Mouse (Mus musculus): ENCODE results near the gene Fam110a. TPM values are rescaled to one million over a fixed set of nuclear protein-coding genes. Genes with fewer than 3 reads are reported as not detected.

The Fam110a gene
- polyA plus RNA-seq, 1 experiment from 2014 or later: 6.3 TPM

DNA sequence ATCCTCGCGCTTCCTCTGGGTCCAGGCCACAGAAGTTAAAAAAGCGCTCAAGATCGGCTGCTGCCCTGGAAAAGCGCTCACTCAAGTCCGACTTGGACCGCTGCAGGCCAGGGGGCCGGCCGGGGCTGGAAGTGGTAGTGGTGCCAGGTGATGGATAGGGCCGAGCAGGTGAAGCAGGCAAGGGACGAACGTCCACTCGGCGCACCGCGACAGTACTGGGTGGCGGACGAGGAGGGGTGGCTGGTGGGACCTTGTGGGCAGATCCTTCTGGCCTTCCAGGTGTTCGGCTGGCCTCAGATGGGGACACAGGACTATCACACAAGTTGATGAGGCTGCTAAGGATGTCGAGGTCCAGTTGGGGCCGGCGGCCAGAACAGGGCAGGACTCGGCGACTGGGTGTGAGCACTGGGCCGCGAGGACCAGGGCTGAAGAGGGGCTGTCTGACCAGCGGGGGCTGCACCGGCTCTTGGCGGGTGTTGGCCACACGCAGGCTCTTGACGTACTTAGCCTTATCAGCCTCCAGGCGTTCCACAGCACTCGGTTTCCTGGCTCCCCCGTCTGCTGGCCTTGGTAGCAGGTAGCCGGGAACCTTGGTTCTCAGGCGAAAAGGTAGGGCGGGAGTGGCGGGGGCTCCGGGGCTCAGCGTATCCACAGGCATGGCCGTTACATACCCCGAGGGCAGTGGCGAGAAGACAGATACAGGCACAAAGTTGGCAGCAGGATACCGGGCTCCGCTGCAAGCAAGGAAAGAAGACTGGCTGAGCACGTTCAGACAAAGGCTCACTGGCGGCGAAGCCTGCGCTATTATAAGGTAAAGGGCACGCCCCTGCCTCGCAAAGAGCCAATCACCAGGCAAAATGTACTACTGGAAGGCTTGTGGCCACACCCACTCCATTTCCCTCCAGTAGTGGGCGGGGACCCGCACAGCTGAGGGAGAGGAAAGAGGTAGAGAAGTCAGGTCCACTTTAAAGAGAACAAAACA lies 9.5 kb downstream of the Fam110a start:
- Histone ChIP-seq H3K4me1 (ENCODE audit: insufficient read depth) (peaks cover 48% of the 10 kb centered on the region), H3K9ac (replicated peaks) (no peak overlapping the region), H3K27me3 (ENCODE audit: insufficient read depth, low read length) (no peaks in the 10 kb centered on the region), H3K4me2 (ENCODE audit: low read depth, low read length) (peak overlapping the region; percentile 10), H3K27ac (ENCODE audit: low read depth) (no peak overlapping the region), H3K36me3 (replicated peaks; ENCODE audit: insufficient read depth, low read length) (peaks cover 12% of the 10 kb centered on the region), H3K9me3 (ENCODE audit: low read length) (no peaks in the 10 kb centered on the region), H3K4me3 (ENCODE audit: low read depth, low read length) (no peak overlapping the region)
- DNase-seq (peak; percentile 83), ATAC-seq (peak; percentile 71)
- TF ChIP-seq EP300 (IDR thresholded peaks at IDR 0.05; ENCODE audit: low read depth): no peak
- TF ChIP-seq CTCF (IDR thresholded peaks at IDR 0.05; ENCODE audit: low read depth): no peak
- WGBS (ENCODE audit: insufficient replicate concordance): 51% methylated on average over 52 of the region's 53 CpGs

DNA sequence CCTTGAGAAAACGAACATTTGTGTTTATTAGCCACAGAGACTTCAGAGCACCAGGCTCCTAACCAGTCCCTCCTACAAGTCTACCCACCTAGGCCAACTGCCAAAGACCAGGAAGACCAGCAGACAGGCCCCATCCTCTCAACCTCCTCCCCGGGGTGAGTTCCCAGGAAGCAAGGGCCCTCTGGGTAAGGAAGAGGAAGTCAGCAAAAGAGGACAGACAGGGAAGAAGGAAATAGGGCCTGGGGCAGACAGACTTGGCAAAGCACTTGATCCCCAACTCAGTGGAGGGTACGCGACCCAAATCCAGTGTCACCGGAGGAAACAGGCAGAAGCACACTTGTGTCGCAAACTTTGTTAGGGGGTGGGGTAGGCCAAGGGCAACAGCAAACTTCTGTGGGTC lies 10.6 kb downstream of the Fam110a start:
- no peak for TF ChIP-seq CTCF (IDR thresholded peaks at IDR 0.05; ENCODE audit: low read depth)
- TF ChIP-seq EP300 (IDR thresholded peaks at IDR 0.05; ENCODE audit: low read depth): no peak
- Histone ChIP-seq H3K4me2 (ENCODE audit: low read depth, low read length) (no peak overlapping the region), H3K27ac (ENCODE audit: low read depth) (no peak overlapping the region), H3K4me3 (ENCODE audit: low read depth, low read length) (no peak overlapping the region), H3K27me3 (ENCODE audit: insufficient read depth, low read length) (no peaks in the 10 kb centered on the region), H3K9ac (replicated peaks) (no peak overlapping the region), H3K9me3 (ENCODE audit: low read length) (no peaks in the 10 kb centered on the region), H3K4me1 (ENCODE audit: insufficient read depth) (peaks cover 44% of the 10 kb centered on the region), H3K36me3 (replicated peaks; ENCODE audit: insufficient read depth, low read length) (peaks cover 12% of the 10 kb centered on the region)
- DNase-seq (no peak), ATAC-seq (no peak)
- WGBS (ENCODE audit: insufficient replicate concordance): 60% methylated on average over 6 of the region's 6 CpGs

DNA sequence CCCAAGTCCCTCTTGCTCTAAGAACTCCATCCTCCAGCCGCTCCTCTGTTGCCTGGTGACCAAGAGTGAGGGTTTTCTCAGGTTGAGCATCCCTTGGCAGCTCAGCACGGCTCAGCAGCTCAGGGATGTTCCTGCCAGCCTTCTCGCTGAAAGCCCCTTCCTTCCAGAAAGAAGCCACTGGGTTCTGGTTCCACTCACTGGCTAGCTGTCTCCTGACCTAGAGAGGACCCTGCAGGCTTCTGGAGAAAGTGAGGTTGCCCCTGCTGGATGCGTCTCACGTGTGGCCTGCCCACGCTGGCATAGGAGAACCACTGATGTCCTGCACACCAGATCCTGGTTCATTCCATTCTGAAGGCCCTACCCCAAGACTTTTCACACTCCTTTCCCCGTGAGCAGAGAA lies 11.0 kb downstream of the Fam110a start:
- no peak for TF ChIP-seq CTCF (IDR thresholded peaks at IDR 0.05; ENCODE audit: low read depth)
- TF ChIP-seq EP300 (IDR thresholded peaks at IDR 0.05; ENCODE audit: low read depth): no peak
- no peak overlapping the region for H3K9ac ChIP-seq (replicated peaks)
- no peak for DNase-seq
- no peak overlapping the region for H3K4me2 ChIP-seq (ENCODE audit: low read depth, low read length)
- H3K4me3 ChIP-seq (ENCODE audit: low read depth, low read length): no peak overlapping the region
- H3K27ac ChIP-seq (ENCODE audit: low read depth): no peak overlapping the region
- no peaks in the 10 kb centered on the region for H3K9me3 ChIP-seq (ENCODE audit: low read length)
- WGBS (ENCODE audit: insufficient replicate concordance): 75% methylated on average over 7 of the region's 7 CpGs
- ATAC-seq: no peak
- peaks cover 40% of the 10 kb centered on the region for H3K4me1 ChIP-seq (ENCODE audit: insufficient read depth)
- H3K36me3 ChIP-seq (replicated peaks; ENCODE audit: insufficient read depth, low read length): peaks cover 12% of the 10 kb centered on the region
- H3K27me3 ChIP-seq (ENCODE audit: insufficient read depth, low read length): no peaks in the 10 kb centered on the region

DNA sequence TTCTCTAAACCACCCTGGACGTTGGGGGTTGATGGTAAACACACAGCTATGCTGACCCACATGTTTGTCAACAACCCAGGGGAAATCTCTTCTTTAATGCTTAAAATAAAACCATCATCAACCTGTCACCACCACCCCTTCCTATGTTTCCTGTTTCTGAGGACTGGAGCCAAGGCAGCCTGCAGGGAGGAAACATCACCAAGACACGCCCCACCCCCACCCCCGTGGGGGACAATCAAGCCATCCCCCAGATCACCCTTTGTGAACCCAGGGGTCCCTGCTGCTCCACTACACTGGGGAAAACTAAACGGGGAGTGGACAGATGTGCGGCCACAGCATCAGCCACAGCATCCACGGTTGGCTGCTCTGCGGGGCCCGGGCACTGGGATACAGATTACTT lies 11.6 kb downstream of the Fam110a start:
- H3K9ac ChIP-seq (replicated peaks): no peak overlapping the region
- peaks cover 35% of the 10 kb centered on the region for H3K4me1 ChIP-seq (ENCODE audit: insufficient read depth)
- no peak for ATAC-seq
- H3K27ac ChIP-seq (ENCODE audit: low read depth): no peak overlapping the region
- no peak overlapping the region for H3K4me2 ChIP-seq (ENCODE audit: low read depth, low read length)
- peaks cover 12% of the 10 kb centered on the region for H3K36me3 ChIP-seq (replicated peaks; ENCODE audit: insufficient read depth, low read length)
- WGBS (ENCODE audit: insufficient replicate concordance): 65% methylated on average over 8 of the region's 8 CpGs
- DNase-seq: no peak
- H3K9me3 ChIP-seq (ENCODE audit: low read length): no peaks in the 10 kb centered on the region
- H3K4me3 ChIP-seq (ENCODE audit: low read depth, low read length): no peak overlapping the region
- H3K27me3 ChIP-seq (ENCODE audit: insufficient read depth, low read length): no peaks in the 10 kb centered on the region
- TF ChIP-seq EP300 (IDR thresholded peaks at IDR 0.05; ENCODE audit: low read depth) (no peak), CTCF (IDR thresholded peaks at IDR 0.05; ENCODE audit: low read depth) (no peak)

DNA sequence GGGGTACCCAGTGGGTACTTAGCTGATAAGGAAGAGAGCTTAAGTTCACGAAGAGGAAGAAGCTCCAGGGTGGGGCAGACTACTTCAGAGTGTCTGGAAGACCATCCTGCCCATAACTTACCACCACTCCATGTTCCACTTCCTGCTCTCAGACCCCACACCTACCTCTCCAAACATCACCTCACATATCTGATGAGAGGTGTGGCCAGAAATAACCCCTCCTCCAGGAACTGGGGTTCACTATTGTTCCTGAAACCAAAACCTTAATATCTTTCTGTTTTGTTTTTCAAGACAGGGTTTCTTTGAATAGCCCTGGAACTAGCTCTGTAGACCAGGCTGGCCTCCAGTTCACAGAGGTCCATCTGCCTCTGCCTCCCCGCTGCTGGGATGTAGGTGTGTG lies 12.2 kb downstream of the Fam110a start:
- 58% methylated on average over 2 of the region's 2 CpGs for WGBS (ENCODE audit: insufficient replicate concordance)
- peaks cover 30% of the 10 kb centered on the region for H3K4me1 ChIP-seq (ENCODE audit: insufficient read depth)
- no peaks in the 10 kb centered on the region for H3K27me3 ChIP-seq (ENCODE audit: insufficient read depth, low read length)
- peaks cover 12% of the 10 kb centered on the region for H3K36me3 ChIP-seq (replicated peaks; ENCODE audit: insufficient read depth, low read length)
- no peak for ATAC-seq
- H3K9ac ChIP-seq (replicated peaks): no peak overlapping the region
- no peak overlapping the region for H3K4me3 ChIP-seq (ENCODE audit: low read depth, low read length)
- no peak overlapping the region for H3K4me2 ChIP-seq (ENCODE audit: low read depth, low read length)
- no peak overlapping the region for H3K27ac ChIP-seq (ENCODE audit: low read depth)
- no peaks in the 10 kb centered on the region for H3K9me3 ChIP-seq (ENCODE audit: low read length)
- DNase-seq: no peak
- no peak for TF ChIP-seq CTCF (IDR thresholded peaks at IDR 0.05; ENCODE audit: low read depth)
- no peak for TF ChIP-seq EP300 (IDR thresholded peaks at IDR 0.05; ENCODE audit: low read depth)

DNA sequence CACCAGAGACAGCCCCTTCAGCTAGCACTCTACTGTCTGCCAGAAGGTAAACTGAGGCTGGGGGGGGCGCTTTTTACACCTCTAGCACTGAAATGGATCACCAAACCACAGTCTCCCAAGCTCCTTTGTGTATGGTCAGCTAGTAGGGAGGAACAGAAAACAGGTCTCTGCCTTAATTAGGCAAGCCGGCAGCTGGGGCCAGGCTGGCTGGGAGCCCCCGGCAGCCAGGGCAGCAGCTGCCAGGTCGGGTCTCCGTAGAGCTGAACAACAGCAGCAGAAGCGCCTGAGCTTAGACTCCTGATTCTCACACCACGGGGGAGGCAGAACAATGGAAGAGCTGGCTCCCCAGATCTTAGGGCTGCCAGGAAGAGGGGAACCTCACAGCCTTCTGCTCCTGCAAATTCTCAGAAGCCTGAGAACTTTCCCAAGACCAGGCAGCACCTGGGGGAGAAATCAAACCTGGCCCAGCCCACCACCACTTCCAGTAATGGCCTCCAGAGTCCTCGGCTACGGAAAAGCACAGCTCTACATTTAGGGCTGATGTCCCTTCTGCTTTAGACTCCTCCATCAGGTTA lies 12.8 kb downstream of the Fam110a start:
- Histone ChIP-seq H3K36me3 (replicated peaks; ENCODE audit: insufficient read depth, low read length) (peaks cover 12% of the 10 kb centered on the region), H3K9ac (replicated peaks) (no peak overlapping the region), H3K4me1 (ENCODE audit: insufficient read depth) (peaks cover 25% of the 10 kb centered on the region), H3K4me3 (ENCODE audit: low read depth, low read length) (no peak overlapping the region), H3K4me2 (ENCODE audit: low read depth, low read length) (no peak overlapping the region), H3K9me3 (ENCODE audit: low read length) (no peaks in the 10 kb centered on the region), H3K27me3 (ENCODE audit: insufficient read depth, low read length) (no peaks in the 10 kb centered on the region), H3K27ac (ENCODE audit: low read depth) (no peak overlapping the region)
- no peak for TF ChIP-seq CTCF (IDR thresholded peaks at IDR 0.05; ENCODE audit: low read depth)
- WGBS (ENCODE audit: insufficient replicate concordance): 62% methylated on average over 9 of the region's 9 CpGs
- ATAC-seq: no peak
- no peak for DNase-seq
